Mouse (Mus musculus): Measurements from ENCODE around the gene 2310034G01Rik.
A peak's percentile ranks its signal among the peaks of the same experiment; 100 is the strongest.

Gene 2310034G01Rik

GRCm38 (mm10) chr19:46314872-46315742 lies 35.0 kb downstream of the 2310034G01Rik start:
- DNase-seq (ENCODE audit: low spot score), result no peak

GRCm38 (mm10) chr19:46314151-46314601 lies 35.9 kb downstream of the 2310034G01Rik start:
- DNase-seq (ENCODE audit: low spot score), result no peak

GRCm38 (mm10) chr19:46313591-46313990 lies 36.5 kb downstream of the 2310034G01Rik start:
- no peak for DNase-seq (ENCODE audit: low spot score)

- DNase-seq (ENCODE audit: low spot score), result no peak
Measured at GRCm38 (mm10) chr19:46313116-46313515, 37.0 kb downstream of the 2310034G01Rik start.

- no peak for DNase-seq (ENCODE audit: low spot score)
Measured at GRCm38 (mm10) chr19:46312566-46312965, 37.5 kb downstream of the 2310034G01Rik start.

- no peak for DNase-seq (ENCODE audit: low spot score)
Measured at GRCm38 (mm10) chr19:46311341-46311740, 38.8 kb downstream of the 2310034G01Rik start.

GRCm38 (mm10) chr19:46310312-46310865 lies 39.7 kb downstream of the 2310034G01Rik start:
- DNase-seq (ENCODE audit: low spot score), result no peak

- DNase-seq (ENCODE audit: low spot score), result no peak
Measured at GRCm38 (mm10) chr19:46309651-46310305, 40.3 kb downstream of the 2310034G01Rik start.

GRCm38 (mm10) chr19:46308706-46309435 lies 41.2 kb downstream of the 2310034G01Rik start:
- DNase-seq (ENCODE audit: low spot score), result no peak

- DNase-seq (ENCODE audit: low spot score), result peak; percentile 8
Measured at GRCm38 (mm10) chr19:46308303-46308702, 41.8 kb downstream of the 2310034G01Rik start.

- DNase-seq (ENCODE audit: low spot score), result no peak
Measured at GRCm38 (mm10) chr19:46307781-46308180, 42.3 kb downstream of the 2310034G01Rik start.

GRCm38 (mm10) chr19:46306751-46307289 lies 43.3 kb downstream of the 2310034G01Rik start:
- DNase-seq (ENCODE audit: low spot score), result no peak

GRCm38 (mm10) chr19:46306268-46306610 lies 43.9 kb downstream of the 2310034G01Rik start:
- no peak for DNase-seq (ENCODE audit: low spot score)

- no peak for DNase-seq (ENCODE audit: low spot score)
Measured at GRCm38 (mm10) chr19:46305432-46306267, 44.5 kb downstream of the 2310034G01Rik start.

GRCm38 (mm10) chr19:46304908-46305333 lies 45.2 kb downstream of the 2310034G01Rik start:
- no peak for DNase-seq (ENCODE audit: low spot score)

GRCm38 (mm10) chr19:46304216-46304841 lies 45.8 kb downstream of the 2310034G01Rik start, which contains the start of gene Nfkb2:
Nfkb2 (plus strand) TSS chr19:46304320.
- peak; percentile 77 for DNase-seq (ENCODE audit: low spot score)

GRCm38 (mm10) chr19:46303251-46304215 lies 46.6 kb downstream of the 2310034G01Rik start:
- DNase-seq (ENCODE audit: low spot score), result no peak

GRCm38 (mm10) chr19:46302551-46302950 lies 47.6 kb downstream of the 2310034G01Rik start:
- no peak for DNase-seq (ENCODE audit: low spot score)

Measured in urinary bladder, postnatal 10 days (tissue).